Mouse (Mus musculus) megakaryocyte, embryonic 14.5 days (primary cell): ENCODE measurements around the gene Ugt1a6a.

Experiments used
- FLI1 ChIP-seq: IDR thresholded peaks from 2 replicates; pipeline ENCODE4 v1.6.1; 2012; ENCODE audit warnings: low read length, inconsistent platforms, mixed read lengths
- GATA1 ChIP-seq: IDR thresholded peaks from 3 replicates; pipeline ENCODE4 v1.6.1; 2012; ENCODE audit warnings: mixed read lengths, low read length, inconsistent platforms, borderline replicate concordance

DNA sequence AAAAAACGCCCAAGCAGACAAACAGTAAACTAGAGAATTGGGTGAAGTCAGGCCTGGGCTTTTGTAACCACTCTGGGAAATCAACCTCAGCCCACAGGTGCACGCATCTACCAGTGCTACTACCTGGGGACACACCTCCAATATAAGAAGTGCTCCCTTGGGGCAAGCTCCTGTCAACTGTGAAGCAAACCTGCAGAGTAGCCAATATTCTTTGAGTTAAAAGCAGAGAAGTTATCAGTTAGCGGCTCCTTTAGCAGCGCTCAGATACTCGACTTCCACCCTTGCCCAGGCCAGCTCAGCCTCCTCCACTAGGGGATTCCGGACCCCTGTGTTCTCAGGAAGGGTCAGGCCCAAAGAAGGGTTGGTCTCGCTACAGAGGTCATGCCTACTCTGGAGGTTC, 127.1 kb downstream of the Ugt1a6a start:
- no peak for TF ChIP-seq GATA1
- TF ChIP-seq FLI1: no peak
